8 mouse cellular contexts compared by ENCODE assay signal in genomic region chr7:131432244-131432643, GRCm38 (mm10). TPM values are rescaled to one million over a fixed set of nuclear protein-coding genes. Genes with fewer than 3 reads are reported as not detected.
DNase-seq lines count a peak whose midpoint lies in the region; ATAC-seq lines count a peak whose summit lies in the region.

No protein-coding gene starts in this region.

- peak; percentile 22 for DNase-seq in adrenal gland, adult 2 months
- DNase-seq in adrenal gland, adult 18-20 months (ENCODE audit: low spot score in 2 of 2): no peak
- DNase-seq in left cerebral cortex, adult 18-20 months (ENCODE audit: low spot score in 2 of 2): peak; percentile 49 to 58
- no peak for DNase-seq in left cerebral cortex, adult 8-10 months (ENCODE audit: low spot score in 2 of 2)
- DNase-seq in limb, embryonic 11.5 days (ENCODE audit: low spot score): peak; percentile 65
- peak; percentile 47 for DNase-seq in right cerebral cortex, postnatal 4 days
- no peak for DNase-seq in thymus, postnatal 36 days

- no peaks in the 10 kb centered on the region for H3K4me1 ChIP-seq in forebrain, embryonic 16.5 days (replicated peaks; ENCODE audit: control insufficient read depth, insufficient read depth, low read length)
- H3K4me1 ChIP-seq in limb, embryonic 11.5 days (ENCODE audit: control insufficient read depth, insufficient read depth, low read length): no peaks in the 10 kb centered on the region

- peaks cover 17% of the 10 kb centered on the region for H3K36me3 ChIP-seq in forebrain, embryonic 16.5 days (ENCODE audit: control insufficient read depth, insufficient read depth)
- H3K36me3 ChIP-seq in limb, embryonic 11.5 days (ENCODE audit: control insufficient read depth, insufficient read depth, low read length): no peaks in the 10 kb centered on the region

- ATAC-seq in forebrain, embryonic 16.5 days: 0 out of 2 replicates have a peak, but pooled peaks have one; percentile 45
- no peak for ATAC-seq in limb, embryonic 11.5 days (ENCODE audit: insufficient number of reproducible peaks, low FRiP score, low TSS enrichment, low read depth)

- no peaks in the 10 kb centered on the region for H3K27me3 ChIP-seq in forebrain, embryonic 16.5 days (replicated peaks; ENCODE audit: control insufficient read depth, insufficient read depth, low read length)
- no peaks in the 10 kb centered on the region for H3K27me3 ChIP-seq in limb, embryonic 11.5 days (ENCODE audit: control insufficient read depth, insufficient read depth, low read length)

- no peak overlapping the region for H3K4me3 ChIP-seq in forebrain, embryonic 16.5 days (replicated peaks; ENCODE audit: low read length)
- no peak overlapping the region for H3K4me3 ChIP-seq in limb, embryonic 11.5 days (ENCODE audit: low read depth, low read length)

- H3K4me2 ChIP-seq in forebrain, embryonic 16.5 days (ENCODE audit: low read length): no peak overlapping the region
- no peak overlapping the region for H3K4me2 ChIP-seq in limb, embryonic 11.5 days (ENCODE audit: low read depth, severe bottlenecking)

- H3K27ac ChIP-seq in forebrain, embryonic 16.5 days (ENCODE audit: low read length): no peak overlapping the region
- H3K27ac ChIP-seq in limb, embryonic 11.5 days (replicated peaks; ENCODE audit: low read depth, low read length): no peak overlapping the region

- 6% methylated on average over 1 of the region's 1 CpGs for WGBS in forebrain, embryonic 16.5 days
- 21% methylated on average over 1 of the region's 1 CpGs for WGBS in limb, embryonic 11.5 days

- H3K9ac ChIP-seq in forebrain, embryonic 16.5 days (replicated peaks; ENCODE audit: low read depth, low read length): no peak overlapping the region
- H3K9ac ChIP-seq in limb, embryonic 11.5 days (ENCODE audit: low read length): no peak overlapping the region

- H3K9me3 ChIP-seq in forebrain, embryonic 16.5 days (ENCODE audit: control insufficient read depth, low read length): no peaks in the 10 kb centered on the region
- no peaks in the 10 kb centered on the region for H3K9me3 ChIP-seq in limb, embryonic 11.5 days (ENCODE audit: control insufficient read depth, low read length)

RNA-seq across cellular contexts. Expression of gene Acadsb, which starts 21.8 kb away (rescaled TPM):
- total RNA-seq in adrenal gland, adult 2 months (2021): 100 to 1,000 TPM; 228 to 655 TPM
- 14.5 and 24.4 TPM in 2 replicates for polyA plus RNA-seq in adrenal gland, adult 2 months (2012; rRNA removed)
- 100 to 1,000 TPM; 188 to 685 TPM for total RNA-seq in adrenal gland, adult 18-20 months (2021)
- total RNA-seq in left cerebral cortex, adult 18-20 months (2021): 10 to 100 TPM; 93.3 to 99.4 TPM
- total RNA-seq in left cerebral cortex, adult 8-10 months (2022): 100 to 1,000 TPM in 1 of 4 experiments, 10 to 100 TPM in 3; 76.8 to 109 (median 82.3) TPM
- 146 and 149 TPM in 2 replicates for polyA plus RNA-seq in forebrain, embryonic 16.5 days (2015; fragmentation: Nextera tagmentation; extraction: Ambion mirVana)
- polyA plus RNA-seq in limb, embryonic 11.5 days (2014; fragmentation: Nextera tagmentation; extraction: Ambion mirVana): 69.8 and 70.8 TPM in 2 replicates

RNA-seq across cellular contexts. Expression of gene Ikzf5, which starts 21.9 kb away (rescaled TPM):
- total RNA-seq in adrenal gland, adult 2 months (2021): 10 to 100 TPM; 36.8 to 37.2 TPM
- polyA plus RNA-seq in adrenal gland, adult 2 months (2012; rRNA removed): 7.4 and 7.9 TPM in 2 replicates
- 10 to 100 TPM; 25.2 to 38.1 TPM for total RNA-seq in adrenal gland, adult 18-20 months (2021)
- 10 to 100 TPM; 43.5 to 49.9 TPM for total RNA-seq in left cerebral cortex, adult 18-20 months (2021)
- total RNA-seq in left cerebral cortex, adult 8-10 months (2022): 10 to 100 TPM; 43.2 to 52.2 (median 48.8) TPM
- polyA plus RNA-seq in forebrain, embryonic 16.5 days (2015; fragmentation: Nextera tagmentation; extraction: Ambion mirVana): 15.2 and 18.2 TPM in 2 replicates
- 26.8 and 27.7 TPM in 2 replicates for polyA plus RNA-seq in limb, embryonic 11.5 days (2014; fragmentation: Nextera tagmentation; extraction: Ambion mirVana)

Comparison
In these comparisons a context has a peak if more than half of its experiments do, and no peak if none do; other contexts are left out.
1. DNase-seq: peak in adrenal gland, adult 2 months (single experiment), left cerebral cortex, adult 18-20 months (2 of 2), limb, embryonic 11.5 days (single experiment) and right cerebral cortex, postnatal 4 days (single experiment); none in adrenal gland, adult 18-20 months (0 of 2), left cerebral cortex, adult 8-10 months (0 of 2) and thymus, postnatal 36 days (0 of 2).